Mouse (Mus musculus): ENCODE results near the gene Ofd1. TPM values are rescaled to one million over a fixed set of nuclear protein-coding genes. Genes with fewer than 3 reads are reported as not detected.

The Ofd1 gene
- polyA plus RNA-seq (2017; shearing (Covaris generic)), result 12.2 TPM

DNA sequence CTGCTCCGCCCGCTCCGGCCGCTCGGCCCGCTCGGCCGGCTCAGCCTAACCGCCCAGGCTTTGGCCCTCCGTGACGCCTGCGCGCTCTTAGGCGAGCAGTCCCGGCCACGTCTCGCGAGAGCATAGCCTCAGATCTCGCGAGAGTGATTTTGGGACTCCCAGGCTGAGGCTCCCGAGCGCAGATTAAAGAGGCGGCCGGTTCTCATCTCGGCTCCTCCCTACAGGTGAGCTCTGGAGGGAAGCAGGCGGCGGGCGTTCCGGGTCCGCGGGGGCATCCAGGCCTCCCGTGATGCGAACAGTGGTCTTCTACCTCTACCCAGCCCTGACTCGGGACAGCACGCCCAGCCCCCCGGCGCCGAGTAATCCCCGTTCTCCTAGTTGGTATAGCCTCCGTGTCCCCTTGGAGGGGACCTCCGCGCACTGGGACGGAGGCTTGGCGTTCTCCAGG, at the start of gene Ofd1:
Gene Ofd1 (minus strand): TSS at position 89 of the 448 bp plus-strand sequence.

DNA sequence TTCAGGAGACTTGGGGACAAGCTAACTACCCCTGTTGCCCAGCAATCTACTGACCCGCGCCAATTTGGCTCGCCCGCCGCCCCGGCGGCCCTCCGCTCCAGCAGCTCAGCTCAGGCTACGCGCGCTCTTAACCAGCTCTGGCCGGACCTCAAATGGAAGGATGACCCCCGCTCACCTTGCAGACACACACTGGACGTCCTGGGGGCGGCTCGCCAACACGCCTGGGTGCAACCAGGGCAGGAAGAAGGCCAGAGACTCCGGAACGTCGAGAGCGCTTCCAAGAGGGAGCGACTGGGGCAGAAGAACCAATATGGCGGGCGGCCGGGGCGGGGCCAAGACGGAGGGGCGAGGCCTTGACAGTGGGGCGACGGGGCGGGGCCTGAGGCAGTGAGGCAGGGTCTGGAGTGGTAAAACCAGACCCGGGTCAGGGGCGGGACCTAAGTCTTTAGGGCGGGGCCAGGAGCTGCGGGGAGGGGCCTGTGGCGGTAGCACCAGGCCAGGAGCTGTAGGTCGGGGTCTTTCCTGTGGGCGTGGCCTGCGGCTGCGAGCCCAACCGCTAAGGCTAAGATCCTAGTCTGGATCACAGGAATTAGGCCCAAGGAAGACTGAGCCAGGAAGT, 39.0 kb upstream of the Ofd1 start, which contains the start of gene Rab9:
Gene Rab9 (minus strand): TSS at position 503 of the 619 bp plus-strand sequence.

DNA sequence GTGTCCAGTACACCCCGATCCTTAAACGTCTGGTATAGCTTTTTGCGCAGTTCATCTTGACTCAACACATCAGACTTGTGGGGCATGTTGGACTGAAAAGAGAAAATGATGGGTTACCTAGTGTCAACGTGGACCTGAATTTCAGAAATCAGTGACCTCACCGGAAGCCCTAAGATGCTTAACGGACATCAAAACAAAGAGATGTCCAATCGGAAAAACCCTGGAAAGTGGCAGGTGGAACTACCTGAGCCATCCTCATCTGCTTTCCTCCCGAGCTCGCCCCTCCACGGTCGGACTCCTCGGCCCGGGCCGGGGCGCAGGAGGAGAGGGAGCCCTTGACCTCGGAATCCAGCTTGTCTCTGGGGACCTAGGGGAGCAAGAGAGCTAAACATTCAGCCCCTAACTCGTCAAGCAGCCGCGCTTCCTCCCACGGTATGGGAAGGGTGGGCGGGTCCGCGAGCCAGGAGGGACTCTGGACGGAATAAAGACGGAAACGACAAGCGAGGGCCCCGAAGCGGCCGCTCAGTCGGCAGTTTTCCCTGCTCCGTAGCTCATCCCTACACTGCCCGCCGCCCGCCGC, 378 bp downstream of the Ofd1 start, which contains the start of gene Trappc2:
Gene Trappc2 (plus strand): TSS at position 539 of the 580 bp plus-strand sequence.

Other genes with a start within 250 kb of the Ofd1 start
- 10.0 TPM for gene Gpm6b, start 201.8 kb downstream of the Ofd1 start, polyA plus RNA-seq (2017; shearing (Covaris generic))
- gene Trappc2, start 130 bp downstream of the Ofd1 start, polyA plus RNA-seq (2017; shearing (Covaris generic)), result 25.3 TPM
- gene Rab9, start 39.2 kb upstream of the Ofd1 start, polyA plus RNA-seq (2017; shearing (Covaris generic)), result 28.6 TPM
- gene Tceanc, start 77.9 kb upstream of the Ofd1 start, polyA plus RNA-seq (2017; shearing (Covaris generic)), result 7.9 TPM
- gene Egfl6, start 145.0 kb upstream of the Ofd1 start, polyA plus RNA-seq (2017; shearing (Covaris generic)), result not detected